Mouse (Mus musculus): Measurements from ENCODE around the gene Adamts9.

Gene Adamts9

DNA sequence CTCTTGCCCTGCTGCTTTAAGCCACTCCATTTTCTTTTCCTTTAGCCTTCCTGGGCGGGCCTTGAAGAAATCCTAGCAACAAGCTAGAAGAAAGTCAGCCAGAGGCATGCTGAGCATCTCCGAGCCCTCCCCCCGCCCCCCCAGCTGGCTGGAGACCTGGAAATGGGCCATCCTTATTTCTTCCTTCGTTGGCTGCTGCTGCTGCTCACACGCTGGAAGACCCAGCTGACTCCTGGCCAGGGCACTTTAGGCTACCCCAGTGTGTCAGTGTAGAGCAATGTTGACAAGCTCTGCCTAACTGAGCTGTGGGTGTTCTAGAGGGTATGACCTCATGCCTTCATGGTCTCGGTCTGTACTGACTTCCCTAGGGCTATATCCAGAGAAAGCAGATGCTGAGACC lies 140.1 kb downstream of the Adamts9 start:
- no peak for DNase-seq

DNA sequence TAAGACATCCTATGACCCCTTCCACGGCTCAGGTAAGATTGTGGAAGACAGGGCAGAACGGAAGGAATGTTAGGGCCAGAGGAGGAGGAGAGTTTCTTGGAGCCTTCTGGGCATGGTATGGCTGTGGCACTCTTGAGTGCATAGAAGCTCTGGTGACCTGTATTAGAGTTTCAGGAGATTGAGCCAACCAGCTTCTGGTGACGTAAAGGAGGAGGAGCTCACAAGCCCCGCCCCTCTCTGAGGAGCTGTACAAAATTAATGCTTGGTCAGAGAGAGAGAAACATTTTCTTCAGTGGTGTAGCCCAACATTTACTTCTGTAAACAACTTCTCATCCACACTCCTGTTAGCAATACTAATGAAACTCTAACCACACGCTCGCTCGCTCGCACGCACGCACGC lies 140.9 kb downstream of the Adamts9 start:
- no peak for DNase-seq

DNA sequence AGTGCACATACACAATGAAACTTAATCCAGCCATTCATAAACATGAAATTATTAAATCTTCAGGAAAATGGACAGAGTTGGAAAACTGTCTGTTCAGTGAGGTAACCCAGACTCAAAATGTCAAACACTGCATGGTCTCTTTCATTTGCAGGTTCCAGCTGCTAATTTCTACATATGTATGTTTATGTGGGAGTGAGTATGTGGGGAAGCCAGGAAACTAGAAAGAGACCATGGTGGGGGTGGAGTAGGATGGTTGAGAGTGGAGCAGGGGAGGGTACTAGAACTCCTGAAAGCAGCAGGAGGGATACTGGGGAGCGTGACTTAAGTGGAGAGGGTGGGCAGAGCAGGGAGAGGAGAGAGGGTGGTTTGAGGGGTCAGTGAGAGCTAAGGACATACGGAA lies 141.8 kb downstream of the Adamts9 start:
- no peak for DNase-seq

DNA sequence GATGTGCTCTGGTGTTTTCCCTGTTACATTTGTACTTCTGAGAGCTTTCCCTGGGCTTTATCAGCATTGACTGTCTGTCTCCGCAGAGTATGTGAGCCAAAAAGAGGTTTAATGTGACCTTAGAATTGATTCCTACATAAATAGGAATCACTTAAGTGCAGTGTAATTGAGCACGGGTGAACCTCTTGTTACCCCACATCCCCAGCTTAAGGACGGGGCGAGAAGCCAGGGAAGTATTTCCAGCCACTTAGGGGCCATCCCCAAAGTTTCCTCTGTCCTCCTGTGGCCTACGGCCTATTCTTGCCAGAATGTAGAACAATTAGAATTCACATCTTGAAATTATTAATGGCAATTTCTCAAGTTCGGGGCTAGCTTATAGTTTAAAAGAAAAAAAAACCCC lies 149.5 kb downstream of the Adamts9 start:
- no peak for DNase-seq

DNA sequence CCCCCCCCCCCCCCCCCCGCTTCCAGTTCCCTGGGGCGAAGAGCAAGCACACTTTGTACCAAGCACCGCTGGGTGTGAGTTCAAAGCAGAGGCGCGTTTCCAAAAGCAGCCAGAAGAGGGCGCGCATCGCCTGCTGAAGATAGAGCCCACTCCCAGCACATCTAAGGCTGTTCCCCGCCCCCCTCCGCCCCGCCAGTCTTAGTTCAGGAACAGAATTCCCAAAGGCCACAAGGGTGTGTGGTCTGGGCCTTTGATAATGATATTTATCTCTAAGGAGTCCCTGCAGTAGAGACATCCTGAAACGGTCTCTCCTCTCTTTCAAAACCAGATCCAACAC lies 155.9 kb downstream of the Adamts9 start:
- peak; percentile 83 for DNase-seq

DNA sequence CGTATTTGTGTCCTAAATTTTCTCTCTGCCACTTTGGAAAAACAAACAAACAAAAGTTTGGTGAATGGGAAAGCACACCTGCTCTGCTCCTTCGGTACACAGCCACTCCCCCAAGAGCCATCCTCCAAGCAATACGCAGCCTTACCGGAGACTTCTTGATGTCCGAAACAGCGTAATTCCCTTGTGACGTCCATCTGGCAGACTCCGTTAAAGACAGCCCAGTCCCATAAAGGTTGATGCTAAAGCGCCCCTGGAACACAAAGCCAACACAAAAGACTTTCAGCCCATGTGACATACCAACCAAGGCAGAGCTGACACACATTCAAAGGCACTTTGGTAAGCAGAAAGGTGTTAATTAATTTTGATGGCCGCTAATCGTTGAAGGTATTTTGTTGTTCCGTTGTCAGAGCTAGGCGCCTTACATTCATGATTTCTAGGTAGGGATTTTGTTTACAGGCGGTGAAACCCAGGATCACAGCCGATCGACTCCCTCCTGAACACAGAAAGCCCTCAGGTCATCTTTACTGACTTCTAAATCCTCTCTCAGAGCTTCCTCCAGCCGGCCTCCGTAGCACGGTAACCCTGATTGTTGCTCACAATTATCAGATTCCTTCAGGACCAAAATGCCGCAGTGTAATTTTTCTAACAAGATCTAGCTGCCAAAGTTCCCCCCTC lies 156.5 kb downstream of the Adamts9 start:
- DNase-seq = no peak

DNA sequence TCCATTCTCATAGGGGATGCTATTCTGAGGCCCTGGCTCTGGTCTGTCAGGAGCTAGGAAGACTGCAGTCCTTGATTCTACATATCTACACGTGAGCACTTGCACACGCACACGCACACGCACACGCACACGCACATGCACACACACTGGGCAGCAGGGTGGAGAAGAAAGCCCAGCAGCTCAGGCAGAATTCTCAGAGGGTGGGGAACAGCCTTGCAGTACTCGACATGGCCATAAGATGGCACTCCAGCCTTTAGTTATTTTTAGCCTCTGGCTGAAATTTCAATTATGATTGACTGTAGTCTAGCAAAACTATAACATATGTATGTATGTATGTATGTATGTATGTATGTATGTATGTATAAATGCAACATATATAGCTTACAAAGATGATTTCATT lies 158.5 kb downstream of the Adamts9 start:
- no peak for DNase-seq

DNA sequence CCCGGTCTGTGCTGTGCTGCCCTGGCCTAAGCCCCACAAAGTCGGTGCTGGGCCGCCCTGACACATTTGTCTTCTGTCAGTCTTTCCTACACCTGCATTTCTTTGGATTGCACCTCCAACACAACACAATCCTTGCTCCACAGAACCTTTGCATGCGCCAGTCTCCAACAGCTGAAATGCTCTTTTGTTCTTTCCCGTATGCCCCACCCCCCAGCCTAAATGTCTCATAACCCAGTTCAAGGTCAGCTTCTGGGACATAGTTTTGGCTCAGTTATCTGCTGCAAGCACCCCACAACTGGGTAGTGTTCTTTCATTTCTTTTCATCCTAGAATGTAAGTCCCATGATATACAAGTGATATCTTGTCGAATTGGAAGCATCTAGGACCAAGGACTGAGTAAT lies 161.8 kb downstream of the Adamts9 start:
- no peak for DNase-seq

DNA sequence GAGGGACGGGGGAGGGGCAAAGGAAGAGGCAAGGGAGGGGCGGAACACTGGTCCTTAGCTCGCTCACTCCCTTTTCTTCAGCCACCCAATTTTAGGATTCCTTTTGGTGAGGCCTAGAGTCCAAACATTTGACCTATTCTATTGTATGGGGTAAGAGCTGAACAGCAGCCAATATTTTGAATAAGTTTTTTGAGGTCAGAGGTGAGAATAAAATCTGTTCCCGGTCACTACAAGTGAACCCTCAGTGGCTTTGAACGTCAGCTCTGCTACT lies 163.4 kb downstream of the Adamts9 start:
- no peak for DNase-seq

DNA sequence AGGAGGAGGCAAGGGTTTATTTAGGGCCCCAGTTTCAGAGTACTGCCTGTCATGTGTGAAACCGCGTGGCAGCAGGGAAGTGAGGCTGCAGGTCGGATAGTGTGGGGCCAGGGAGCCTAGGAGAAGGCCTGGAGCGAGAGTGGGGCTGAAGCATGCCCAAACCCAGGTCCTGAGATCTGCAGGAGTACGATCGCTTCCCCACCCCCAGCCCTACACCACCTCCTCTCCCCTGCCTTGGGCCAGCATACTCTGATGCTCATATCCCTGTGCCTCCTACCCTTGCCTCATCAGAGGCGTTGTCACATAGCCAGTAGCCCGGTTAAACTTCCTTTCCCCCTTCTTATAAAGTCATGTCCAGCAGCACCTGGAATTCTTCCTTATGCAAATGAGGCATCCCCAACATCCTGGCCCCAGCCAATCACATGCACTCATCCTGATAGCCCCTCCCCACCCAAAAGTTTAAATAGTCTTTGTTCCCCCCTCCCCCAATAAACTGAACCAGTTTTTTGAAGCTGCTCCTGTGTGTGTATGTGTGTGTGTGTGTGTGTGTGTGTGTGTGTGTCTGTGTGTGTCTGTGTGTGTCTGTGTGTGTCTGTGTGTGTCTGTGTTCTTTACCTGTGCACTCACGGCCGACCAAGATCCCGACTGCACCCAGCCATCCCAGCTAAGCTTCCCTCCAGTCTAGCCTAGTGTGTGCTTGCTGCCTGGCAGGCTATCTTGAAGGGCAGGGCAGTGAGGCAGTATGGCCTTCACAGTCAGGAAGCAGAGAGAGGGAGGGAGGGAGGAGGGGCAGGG lies 164.0 kb downstream of the Adamts9 start:
- no peak for DNase-seq

DNA sequence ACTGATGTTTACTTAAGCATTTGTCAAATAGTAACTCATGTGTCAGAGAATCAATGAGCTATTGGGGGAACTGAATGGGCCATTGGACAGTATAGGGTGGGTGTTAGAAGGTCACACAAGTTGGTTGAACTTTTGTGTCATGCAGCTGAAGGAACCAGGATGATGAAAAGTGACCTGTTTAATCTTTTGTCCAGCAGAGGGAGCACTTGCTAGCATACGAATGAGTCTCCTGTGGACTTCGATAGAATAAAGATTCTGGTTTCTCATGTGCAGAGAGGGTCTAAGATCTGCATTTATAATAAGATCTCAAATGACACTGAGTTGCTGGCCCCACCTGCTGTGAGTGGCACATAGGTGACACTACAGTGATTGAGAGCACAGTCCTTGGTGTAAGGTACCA lies 166.9 kb downstream of the Adamts9 start:
- no peak for DNase-seq

DNA sequence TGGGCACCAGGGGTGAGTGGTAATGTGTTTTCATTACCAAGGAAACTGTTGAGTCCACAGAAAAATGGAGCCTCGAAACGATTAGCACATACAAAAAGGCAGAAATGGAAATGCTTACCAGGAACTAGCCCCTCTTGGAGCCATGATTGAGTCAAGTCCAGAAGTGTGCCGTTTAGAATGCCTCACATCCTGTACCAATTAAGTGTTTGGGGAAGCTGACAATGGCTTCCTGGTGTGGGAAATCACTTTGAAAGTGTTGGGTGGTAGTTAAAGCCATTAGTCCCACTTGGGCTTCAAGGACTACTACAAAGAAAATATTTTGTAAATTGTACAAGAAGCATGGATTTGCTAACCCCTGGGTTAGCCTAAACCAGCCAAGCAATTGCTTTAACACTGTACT lies 180.9 kb downstream of the Adamts9 start:
- DNase-seq = no peak

DNA sequence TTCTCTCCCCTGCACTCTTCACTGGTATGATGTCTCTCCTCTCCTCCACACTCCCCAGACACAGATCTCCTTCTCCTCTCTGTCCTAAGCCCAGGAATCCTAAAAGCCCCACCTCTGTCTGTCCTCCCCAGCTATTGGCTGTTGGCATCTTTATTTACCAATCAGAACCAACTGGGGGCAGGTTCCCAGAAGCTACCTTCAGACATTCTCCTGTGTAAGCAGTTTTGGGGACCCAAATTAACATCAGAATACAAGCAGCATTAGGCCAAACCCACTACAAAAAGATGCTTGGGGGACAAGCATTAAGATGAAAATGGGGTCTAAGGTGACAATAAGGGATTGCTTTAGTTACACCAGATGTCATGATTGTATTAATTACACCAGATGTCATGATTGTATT lies 183.7 kb downstream of the Adamts9 start:
- no peak for DNase-seq

DNA sequence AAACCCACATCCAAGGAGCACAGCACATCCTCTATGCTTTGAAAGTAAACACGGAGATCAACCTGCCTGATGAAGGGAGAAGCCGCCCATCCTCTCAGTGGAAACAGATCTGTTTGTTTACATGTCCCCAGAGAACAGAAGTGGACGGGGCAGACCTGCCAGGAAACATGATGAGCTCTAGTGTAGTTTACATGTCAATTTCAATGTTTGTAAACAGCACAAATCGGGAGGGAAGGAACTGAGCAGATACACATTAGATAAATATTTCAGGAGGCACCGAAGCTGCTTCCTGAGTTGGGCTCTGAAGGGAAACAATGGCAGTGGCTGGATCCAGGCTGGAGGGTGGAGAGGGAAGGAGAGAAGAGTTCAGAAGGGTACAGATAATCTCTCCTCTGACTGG lies 187.5 kb downstream of the Adamts9 start:
- DNase-seq = no peak

DNA sequence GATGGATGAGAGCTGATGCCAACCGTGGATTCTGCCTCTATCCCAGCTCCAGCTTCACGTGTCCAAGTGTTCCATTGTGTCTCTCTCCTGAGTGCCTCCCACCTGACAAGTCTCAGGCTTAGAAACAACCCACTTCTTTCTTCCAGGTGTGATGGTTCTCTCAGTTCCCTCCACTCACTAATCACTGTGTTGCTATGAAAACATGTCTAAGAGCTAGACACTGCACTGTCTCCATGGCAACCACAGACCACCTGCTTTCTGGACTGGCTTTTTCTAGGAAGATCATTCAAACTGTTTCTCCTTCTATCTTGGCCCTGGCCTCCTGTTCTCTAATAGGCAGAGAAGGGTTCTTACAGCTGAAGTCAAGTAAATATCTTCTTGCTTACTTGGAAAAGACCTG lies 190.6 kb downstream of the Adamts9 start:
- DNase-seq = no peak

DNA sequence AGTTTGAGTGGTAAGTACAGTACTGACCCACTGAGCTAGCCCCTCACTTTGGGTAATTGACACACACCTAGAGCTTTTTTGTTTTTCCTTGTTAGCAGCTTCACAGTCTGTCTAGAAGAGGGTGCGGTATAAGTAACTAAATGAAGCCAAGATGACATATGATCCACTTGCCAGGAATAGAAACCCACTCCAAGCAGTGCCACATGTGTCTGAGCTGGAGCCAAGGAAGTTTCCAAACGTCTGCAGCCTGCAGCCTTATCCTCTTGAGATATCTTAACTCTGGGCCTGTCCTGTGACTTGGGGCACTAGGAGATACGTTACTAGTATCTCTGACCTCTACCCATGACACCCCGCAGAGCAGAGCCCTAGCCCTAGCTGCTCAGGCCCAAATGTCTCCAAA lies 193.9 kb downstream of the Adamts9 start:
- peak; percentile 7 for DNase-seq

DNA sequence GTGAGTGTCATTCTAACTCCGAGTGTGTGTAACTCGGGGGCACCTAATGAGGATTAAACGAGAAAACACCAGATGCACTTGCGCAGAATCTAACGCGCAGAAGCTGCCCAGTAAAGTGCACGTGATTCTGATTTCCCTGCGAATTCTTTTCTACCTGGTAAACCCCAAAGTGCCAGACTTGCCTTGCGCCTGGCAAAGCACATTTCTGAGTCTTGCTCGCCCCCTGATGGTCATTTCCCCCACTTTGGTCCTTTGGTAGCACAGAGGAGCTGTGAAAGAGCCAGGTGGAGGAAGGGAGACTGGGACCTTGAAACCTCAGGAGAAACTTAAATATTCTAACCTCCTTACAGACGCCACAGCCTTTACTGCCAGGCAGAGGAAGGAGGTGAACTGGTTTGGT lies 199.7 kb downstream of the Adamts9 start:
- DNase-seq = peak; percentile 65

DNA sequence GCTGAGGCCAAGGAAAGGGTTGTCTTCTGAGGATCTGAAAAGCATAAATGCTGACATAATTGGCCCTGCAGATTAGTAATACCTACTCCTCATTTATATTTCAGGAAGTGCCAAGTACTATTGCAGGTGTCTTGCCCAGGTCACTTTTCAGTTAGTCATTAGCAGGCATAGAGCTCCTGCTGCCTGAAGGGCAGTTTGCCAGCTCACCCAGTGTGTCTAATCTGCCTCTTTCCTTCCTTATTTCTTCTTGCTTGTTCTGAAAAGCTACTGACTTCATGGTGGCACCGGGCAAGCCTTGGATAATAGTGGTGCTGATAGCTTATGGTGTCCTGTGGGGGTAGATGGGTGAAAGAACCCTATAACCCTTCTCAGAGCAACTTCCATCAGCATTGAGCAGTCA lies 206.2 kb downstream of the Adamts9 start:
- no peak for DNase-seq

DNA sequence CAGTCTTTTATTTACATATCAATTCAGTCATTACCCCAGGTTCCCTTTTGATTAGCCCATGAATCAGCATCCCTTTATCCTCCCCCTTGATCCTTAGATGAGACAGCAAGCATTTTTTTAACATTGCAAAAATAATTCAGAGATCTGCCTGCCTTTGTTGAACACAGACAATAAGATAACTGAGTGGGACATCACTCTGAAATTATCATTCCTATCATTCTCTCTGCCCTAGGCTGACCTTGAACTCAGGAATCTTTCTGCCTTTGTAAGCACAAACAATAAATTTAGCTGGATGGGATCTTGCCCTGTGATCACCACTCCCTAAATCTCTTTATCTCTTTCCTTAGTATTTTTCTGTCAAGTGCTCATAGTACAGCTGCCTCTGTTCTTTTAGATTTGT lies 209.6 kb downstream of the Adamts9 start:
- DNase-seq = no peak

DNA sequence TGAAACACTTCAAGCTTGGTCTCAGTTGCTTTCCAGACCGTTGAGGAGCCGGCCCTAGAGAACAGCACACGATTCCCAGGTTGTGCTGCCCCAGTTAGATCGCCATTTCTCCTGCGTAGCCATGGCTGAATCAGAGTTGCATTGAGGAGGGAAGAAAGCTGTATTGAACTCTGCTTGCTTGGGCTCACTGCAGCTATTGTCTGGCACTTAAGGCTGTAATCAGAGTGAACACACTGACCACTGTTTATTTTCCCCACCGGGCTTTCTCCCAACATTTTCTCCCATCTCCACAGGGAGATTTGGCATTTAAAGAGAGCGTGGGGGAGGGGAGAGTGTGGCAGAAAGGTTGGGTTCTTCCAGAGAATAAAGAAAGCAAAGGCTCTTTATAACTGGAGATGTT lies 214.8 kb downstream of the Adamts9 start:
- DNase-seq = peak; percentile 69

DNA sequence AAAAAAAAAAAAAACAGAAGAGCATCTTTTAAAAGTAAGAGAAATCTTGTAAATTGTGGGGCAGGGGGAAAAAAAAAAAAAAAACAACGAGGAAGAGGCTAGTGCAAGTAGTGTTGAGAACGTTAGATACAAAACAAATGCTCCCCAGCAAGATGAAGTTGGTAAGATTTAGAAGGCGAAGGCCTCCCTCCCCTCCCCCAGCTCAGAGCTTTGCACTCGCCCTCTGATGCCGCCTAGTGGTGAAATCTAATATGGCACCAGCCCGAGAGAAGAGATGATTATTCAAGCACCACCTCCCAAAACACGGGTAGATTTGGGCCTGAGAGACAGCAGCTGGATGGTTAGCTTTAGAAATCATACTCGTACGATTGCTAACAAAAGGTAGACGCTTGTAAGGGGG lies 215.2 kb downstream of the Adamts9 start:
- peak; percentile 87 for DNase-seq

DNA sequence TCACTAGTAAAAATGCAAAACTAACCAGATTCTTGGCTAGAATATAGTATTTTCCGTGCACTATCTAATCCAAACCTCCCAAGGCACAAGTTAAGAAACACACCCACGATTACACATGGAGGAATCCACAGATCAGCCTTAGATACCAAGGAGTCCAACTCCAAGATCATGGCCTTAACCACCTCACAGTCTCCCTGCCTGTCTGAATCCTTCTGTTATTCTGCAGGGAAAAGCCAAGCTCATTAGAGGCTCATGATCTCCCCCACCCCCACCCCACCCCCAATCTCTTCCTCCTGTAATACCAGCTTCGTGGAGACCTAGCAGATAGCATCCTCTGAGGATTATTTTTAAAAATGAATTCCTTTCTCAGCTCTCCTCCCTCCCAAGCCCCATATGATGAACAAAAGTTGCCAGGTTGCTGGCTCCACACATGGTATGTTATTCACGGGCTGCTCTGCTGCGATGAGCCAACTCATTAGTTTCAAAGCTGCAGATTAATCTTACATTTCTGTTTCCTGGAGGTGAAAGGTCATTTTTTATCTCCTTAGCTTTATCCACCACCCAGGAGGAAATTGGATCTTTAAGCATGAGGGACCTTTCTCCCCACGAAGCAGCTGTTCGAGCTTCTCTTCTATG lies 215.8 kb downstream of the Adamts9 start:
- DNase-seq = peak; percentile 45

DNA sequence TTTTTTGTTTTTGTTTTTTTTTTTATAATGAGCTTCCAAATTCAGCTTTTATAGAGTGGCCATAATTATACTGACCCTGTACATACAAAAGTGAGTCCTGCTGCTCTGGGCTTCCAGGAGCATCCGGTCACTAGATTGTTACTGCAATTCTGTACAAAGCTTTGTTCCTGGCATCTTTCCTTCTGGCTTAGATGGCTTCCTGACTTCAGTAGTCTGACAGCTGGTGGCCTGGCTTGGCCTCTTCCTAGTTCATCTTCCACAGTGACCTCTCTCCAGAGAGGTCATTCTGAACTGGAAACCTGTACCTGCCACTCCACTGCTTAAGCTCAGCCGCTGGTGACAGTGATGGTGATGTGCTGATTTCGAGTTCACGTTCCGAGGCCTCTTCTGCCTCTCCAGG lies 217.2 kb downstream of the Adamts9 start:
- no peak for DNase-seq

DNA sequence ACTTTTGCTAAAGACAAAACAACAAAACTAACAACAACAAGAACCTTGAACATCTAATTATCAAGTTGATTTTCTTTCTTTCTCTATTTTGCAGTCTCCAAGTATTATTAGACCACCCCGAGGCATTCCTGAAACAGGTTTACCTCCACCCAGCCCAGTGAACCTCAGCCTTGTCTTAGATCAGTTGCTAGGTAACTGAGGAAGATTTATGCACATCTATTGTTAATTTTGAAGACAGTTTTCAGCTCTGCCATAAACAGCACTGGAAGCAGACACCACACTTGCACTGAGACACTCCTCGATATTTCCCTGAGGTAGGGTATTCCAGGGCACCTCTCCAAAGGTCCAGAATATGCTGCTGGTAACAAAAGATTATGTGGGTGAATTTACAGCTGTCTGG lies 218.9 kb downstream of the Adamts9 start:
- no peak for DNase-seq
